Mouse (Mus musculus): Measurements from ENCODE around the gene Igf1r.
A peak's percentile ranks its signal among the peaks of the same experiment; 100 is the strongest.

The Igf1r gene

DNA sequence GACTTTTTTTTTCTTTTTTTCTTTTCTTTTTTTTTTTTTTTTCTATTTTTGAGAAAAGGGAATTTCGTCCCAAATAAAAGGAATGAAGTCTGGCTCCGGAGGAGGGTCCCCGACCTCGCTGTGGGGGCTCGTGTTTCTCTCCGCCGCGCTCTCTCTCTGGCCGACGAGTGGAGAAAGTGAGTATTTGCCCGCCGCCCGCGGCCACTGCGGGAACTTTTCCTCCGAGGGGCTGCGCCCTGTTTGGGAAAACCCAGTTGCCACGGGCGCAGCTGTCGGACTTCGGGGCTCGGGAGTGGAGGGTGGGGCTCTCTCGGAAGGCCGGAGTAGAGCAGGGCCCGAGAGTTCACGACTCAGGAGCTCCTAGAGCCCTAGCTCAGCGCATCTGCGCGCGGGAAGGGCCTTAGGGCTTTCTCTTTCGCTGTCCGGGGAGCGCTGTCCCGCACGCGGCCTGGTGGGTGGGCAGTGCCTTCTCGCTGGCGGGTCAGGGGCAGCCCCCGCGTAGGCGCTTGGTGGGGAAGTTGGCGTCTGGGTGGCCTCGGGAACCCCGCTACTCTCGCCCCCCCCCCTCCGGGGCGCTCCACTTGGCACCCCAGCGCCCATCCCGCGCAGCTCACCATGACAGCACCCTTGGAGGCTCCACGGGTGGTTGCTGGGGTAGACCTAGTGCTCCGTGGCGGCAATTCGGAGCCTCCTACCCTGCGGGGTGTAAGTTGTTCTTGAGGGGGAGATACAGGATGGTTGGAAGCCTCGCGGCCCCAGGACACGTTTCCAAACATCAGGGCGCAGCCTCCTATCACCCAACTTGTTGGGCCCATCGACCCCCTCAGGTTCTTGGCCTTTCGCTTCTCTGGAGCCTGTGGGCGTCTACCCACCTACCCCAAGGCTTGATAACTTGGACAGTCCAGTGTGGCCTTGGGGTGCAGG, at the start of gene Igf1r:
Gene Igf1r, plus strand, starts transcription at position 51 of the 924 bp plus-strand sequence.
- DNase-seq (ENCODE audit: low read depth, low spot score) = peak; percentile 24

DNA sequence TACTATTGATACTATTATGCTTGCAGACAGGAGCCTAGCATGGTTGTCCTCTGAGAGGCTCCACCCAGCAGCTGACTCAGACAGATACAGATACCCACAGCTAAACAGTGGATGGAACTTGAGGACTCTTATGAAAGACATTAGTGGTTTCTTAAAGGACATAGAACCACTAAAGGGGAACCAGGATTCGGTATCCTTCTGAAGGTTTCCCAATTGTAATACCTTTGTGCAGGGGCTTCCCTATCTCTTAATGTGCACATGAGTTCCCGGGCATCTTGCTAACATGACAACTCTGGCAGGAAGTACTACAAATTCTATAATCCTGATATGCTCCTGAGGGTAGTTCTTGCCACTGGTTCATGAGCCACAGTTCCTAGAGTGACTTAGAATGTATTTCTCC, 46.3 kb upstream of the Igf1r start:
- no peak for DNase-seq (ENCODE audit: low read depth, low spot score)

DNA sequence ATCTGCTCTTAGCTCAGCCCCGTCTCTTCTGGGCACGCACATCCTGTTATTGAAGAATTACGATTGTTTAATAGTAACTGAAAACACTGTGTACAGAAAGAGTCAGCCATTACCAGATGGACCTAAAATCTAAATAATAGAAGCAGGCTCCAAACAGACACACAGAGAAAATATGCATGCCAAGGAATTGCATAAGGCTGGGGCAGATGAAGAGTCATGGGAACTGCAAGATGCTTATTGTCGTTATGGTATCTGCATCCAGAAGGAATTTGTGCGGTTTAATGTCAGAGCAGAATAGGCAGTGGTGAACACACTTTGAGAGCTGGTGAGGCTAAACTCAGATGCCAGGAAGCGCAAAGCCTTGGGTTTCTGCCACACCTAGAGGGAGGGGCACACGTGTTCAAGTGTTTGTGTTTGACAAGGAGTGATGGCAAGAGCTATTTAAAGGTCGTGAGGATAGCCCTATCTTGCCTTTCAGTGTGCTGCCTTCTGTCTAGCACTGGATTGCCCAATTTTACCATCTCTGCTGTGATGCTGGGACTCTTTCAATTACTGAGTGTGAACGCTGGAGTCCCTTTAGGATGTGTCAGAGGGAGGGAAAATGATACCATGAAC, 44.7 kb upstream of the Igf1r start:
- DNase-seq (ENCODE audit: low read depth, low spot score) = no peak

DNA sequence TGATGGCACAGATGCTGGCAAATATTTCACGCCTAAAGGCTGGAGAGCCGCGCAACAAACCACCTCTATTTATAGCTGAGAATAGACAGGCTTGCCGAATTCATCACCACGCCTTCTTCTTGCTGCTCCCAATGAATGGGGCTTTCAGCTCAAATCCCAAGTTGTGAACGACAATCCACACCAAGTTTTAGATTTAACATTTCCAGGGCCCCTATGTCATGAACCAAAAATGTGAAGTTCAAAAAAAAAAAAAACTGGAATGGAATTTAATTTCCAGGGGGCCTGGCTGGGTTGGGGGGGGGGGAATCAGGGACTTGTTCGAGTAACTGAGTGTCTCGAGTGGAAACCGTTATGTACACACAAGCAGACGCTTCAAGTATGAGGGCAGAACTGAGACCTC, 42.1 kb upstream of the Igf1r start:
- DNase-seq (ENCODE audit: low read depth, low spot score) = peak; percentile 10

DNA sequence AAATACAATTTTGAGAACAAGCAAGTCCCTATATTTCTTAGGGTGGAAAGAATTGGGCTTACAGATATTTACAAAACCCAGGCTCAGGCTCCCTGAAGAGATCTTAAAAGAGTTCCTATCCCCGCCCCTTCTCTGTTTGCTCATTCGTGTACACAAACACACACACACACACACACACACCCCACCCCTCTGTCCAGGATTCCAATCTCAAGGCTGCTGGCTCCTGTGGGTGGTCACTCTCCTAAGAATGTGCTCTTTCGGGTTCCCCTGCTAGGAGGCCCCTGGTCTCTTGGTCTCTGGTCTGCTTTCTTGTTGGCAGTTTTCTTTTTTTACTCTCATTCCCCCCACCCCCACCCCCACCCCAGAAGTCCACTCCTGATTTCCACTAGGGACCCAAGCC, 41.7 kb upstream of the Igf1r start:
- no peak for DNase-seq (ENCODE audit: low read depth, low spot score)

DNA sequence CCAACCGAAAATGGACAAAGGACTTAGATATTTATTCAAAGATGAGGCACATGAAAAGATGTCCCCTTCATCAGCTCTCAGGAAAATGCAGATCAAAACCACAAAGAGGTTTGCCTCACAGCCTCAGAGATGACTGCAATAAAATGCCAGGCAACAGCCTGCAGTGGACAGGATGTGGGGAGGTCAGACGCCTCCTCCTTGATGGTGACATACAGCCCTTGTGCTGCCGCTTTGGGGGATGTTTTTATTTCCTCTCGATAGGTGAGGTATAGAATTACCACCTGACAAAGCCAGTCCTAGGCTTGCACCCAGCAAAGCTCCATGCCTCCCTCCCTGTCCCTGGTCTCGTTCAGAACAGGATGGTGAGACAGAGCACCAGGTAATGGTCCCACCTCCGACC, 40.8 kb upstream of the Igf1r start:
- no peak for DNase-seq (ENCODE audit: low read depth, low spot score)

DNA sequence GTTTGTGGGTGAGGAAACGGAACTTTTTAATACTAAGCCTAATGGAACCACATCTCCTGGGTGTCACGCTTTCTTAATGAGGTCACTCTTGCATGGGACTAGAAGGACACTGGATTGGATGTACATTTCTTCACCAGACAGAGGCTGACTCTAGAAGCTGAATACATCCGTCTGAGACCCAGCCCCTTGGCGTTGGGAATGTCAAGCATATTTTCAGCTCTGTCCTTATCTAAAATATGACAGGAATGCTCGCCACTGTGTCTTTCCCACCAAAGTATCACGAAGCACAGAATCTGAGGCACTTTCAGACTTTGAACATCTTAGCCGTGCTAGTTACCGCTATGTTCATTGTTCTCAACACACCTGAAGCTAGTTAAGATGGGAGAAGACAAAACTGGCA, 35.7 kb upstream of the Igf1r start:
- DNase-seq (ENCODE audit: low read depth, low spot score) = no peak

DNA sequence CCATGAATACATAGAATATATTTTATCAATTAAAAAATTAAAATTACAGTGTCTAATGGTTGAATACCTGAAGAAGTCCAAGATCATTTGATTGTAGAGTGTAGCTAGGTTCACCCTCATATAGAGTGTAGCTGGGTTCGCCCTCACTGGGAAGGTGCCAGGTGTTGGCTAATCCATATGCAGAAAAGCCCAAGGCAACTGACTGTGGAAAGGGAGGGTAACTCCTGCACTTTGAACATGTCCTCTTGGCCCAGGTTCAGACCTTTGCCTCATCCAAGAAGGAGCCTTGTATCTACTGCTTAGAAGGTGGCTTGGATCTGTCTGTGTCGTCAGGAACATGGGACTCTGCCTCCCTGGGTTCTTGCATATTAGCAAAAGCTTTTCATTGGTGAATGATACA, 34.9 kb upstream of the Igf1r start:
- no peak for DNase-seq (ENCODE audit: low read depth, low spot score)

DNA sequence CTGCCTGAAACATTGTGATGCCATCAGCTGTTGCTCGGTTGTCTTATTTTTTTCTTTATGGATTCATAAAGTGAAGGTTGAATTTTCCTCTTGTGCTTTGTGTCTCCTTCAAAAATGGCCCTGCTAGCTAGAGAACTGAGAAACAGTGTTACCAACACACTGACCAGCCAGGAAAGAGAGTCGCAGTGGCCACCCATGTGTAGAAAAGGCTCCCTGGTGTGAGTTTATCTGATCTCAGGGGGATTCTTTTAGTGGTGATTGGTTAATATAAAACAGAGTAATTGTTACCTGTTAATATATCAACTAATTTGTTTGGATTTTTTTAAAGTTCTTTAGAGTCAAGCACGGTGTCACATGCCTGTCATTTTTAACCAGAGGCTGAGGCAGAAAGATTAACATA, 33.2 kb upstream of the Igf1r start:
- no peak for DNase-seq (ENCODE audit: low read depth, low spot score)

DNA sequence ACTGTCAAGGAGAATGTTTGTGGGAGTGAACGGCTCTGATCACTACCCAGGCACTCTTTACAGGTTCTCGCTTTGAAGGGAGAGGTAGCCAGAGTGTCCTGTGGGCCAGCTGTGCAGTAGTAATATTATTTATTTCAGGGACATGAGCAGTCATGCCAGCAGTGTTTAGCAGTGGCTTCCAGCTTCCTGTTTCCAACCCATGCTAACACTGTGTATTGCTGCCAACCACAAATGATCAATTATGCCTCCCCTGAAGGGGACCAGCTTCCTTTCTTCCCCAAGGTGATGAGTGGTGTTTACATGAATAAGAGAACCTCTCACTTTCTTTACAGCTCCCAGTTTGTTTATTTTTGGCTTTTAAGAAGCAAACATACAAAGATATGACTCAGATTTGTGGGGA, 28.4 kb upstream of the Igf1r start:
- DNase-seq (ENCODE audit: low read depth, low spot score) = no peak

DNA sequence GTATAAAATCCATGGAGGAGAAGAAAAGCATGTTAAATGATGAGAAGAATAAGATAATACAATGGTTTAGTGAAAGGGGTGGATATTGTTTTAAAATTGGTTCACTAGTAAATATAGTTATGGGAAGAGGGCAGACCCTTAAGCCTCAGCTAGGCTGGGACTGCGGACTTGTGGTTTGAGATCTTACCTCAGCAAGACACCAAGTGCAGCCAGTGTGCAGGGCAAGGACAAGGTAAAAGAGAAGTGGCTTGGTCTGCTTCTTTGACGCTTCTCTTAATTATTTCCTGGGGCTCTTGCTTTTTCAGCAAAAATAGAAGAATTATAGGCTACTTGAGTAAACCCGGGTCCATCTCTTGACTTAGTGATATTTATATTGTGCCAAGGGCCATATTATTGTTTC, 22.5 kb upstream of the Igf1r start:
- no peak for DNase-seq (ENCODE audit: low read depth, low spot score)

DNA sequence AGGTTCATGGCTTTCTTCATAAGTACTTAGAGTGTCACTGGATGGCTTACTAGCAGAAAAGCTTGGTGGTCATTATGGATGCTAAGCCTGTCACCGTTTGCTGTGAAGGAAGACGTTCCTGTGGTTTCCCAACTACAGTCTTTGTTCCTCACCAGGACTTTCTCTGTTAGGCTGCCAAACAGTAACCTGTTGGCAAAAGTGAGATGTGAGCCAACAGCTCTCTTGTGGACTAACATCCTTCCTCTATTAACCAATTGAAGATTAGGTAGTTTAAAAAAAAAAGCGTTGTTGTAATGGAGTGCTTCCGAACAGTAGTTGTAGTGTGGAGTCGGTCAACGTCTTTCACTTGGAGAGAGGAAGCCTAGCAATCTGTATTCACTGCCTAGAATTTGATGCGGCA, 15.8 kb upstream of the Igf1r start:
- no peak for DNase-seq (ENCODE audit: low read depth, low spot score)

DNA sequence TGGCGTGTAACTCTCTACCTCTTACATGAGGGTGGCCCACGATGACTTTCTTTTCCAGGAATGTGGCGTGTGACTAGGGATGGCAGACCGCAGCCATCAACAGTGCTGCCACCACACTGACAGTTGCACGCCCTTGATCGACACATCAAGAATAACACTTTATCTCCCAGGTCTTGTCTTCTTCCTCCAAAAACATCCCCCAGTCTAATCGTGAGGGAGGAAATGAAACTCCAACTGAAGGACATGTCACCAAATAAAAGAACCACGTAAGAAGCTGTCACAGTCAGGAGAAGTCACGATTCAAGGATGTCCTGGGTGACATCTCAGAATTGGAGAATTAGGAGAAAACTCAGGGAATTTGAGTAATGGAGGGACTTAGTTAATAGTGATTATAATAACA, 8.8 kb upstream of the Igf1r start:
- no peak for DNase-seq (ENCODE audit: low read depth, low spot score)

DNA sequence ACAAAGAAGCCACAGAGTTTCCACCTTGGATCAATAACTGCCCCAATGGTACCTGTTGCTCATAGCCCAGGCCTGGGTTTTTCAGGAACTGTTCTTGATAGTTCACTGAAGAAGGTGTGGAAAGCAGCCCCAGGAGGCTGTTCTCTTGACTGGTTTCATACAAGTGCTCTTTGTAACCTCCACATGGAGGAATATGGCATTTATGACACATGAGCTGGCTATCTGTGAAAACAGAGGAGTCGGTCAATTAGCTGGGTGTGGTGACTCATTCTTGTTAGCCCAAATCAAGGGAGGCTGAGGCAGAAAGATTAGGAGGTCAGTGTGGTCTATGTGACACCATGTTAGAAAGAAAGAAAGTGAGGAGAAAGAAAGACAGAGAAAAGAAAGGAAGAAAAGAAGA, 5.7 kb upstream of the Igf1r start:
- DNase-seq (ENCODE audit: low read depth, low spot score) = no peak

DNA sequence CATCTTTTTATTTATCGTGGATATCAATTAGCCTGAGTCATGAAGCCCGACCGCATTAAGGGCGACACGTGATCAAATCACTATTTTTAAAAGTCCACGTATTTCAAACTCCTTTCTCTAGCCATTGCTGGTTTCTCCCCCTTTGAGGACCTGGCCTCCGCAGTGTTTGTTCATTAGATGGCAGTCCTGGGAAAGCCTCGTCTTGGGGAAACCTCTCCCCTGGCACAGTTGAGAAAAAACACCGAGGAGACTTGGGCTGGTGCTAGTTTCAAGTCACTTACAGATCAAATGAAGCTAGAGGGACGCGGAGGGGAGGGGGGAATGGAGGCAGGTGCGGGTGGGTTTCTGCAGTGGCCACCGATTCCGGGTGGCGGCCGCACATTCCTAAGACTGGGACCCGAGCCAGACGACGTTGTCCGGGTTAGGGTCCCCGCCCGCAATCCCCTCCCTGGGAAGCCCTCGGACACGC, 2.2 kb upstream of the Igf1r start:
- DNase-seq (ENCODE audit: low read depth, low spot score) = peak; percentile 26

DNA sequence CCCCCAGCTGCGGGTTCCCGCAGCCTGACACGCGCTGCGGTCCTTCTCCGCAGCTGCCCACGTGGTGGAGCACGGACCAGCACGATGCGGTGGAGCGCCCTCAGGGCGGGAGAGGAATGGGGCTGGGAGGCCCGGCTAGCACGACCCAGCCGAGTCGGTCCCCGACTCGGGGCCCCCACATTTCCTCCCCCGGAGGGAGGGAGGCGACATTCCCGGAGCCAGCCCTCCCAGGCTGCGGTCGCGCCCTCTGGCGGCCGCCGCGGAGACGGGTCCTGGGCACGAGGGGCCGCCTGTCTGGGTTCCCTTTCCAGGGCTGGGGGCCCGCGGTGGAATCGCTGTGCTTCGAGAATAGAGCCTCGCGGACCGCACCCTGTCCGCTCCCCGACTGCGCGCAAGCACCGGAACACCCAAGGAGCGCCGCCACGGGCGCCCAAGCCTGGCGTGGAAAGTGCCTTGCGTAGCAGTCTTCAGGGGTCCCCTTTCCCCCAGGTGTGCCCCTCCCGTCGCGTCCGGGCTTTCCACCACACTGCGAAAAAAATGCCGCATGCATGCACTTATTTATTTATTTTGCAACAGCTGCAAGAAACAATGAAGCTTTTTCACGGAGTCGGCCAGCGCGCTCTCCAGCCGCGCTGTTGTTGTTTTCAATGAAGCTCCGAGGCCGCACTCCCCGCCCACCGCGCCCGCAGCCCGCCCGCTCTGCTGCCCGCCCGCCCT, 1.7 kb upstream of the Igf1r start:
- peak; percentile 51 for DNase-seq (ENCODE audit: low read depth, low spot score)

DNA sequence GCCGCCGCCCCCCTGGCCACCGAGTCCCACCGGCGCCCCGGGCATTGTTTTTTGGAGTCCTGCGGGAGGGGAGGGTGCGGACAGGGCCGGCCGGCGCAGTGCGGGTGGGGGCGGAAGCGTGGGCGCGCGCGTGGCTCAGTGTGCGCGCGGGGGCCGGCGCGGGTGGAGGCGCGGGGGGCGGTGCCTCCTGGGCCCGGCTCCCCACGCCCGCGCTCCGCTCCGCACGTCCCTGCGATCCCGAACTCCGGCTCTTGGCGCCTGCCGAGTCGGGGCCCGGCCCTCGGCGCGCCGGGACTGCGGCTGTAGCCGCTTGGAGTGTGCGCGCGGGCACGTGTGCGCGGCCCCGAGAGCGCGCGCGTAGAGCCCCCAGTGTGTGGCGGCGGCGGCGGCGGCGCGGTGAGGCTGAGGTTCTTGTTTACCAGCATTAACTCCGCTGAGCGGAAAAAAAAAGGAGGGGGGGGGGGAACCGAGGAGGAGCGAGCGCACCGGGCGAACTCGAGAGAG, 1.0 kb upstream of the Igf1r start:
- peak; percentile 88 for DNase-seq (ENCODE audit: low read depth, low spot score)

DNA sequence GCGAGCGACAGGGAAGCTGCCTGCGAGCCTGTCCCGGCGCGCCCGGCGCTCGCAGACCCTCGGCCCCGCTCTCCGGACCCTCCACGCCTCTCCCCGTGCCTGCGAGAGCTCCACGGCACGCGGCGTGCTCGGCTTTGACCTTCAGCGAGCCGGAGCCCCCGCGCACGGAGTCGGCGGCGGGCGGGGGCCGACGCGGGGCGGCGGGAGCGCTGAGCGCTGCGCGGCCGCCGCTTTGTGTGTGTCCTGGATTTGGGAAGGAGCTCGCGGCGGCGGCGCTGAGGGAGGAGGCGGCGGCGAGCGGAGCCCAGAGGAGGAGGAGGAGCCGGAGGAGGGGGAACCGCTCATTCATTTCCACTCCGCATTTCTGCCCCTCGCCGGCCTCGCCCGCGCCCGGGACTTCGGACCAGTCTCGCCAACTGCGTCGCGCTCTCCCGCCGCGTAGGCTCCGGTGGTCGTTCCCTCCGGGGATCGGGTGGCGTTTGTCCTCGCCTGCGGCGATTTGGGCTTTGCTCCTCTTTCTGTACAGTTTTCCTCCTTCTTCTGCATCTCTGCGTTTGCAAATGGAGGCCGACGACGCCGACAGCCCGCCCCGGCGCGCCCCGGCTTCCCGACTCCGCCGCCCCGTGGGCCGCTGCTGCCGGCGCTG, 468 bp upstream of the Igf1r start:
- DNase-seq (ENCODE audit: low read depth, low spot score) = peak; percentile 46

DNA sequence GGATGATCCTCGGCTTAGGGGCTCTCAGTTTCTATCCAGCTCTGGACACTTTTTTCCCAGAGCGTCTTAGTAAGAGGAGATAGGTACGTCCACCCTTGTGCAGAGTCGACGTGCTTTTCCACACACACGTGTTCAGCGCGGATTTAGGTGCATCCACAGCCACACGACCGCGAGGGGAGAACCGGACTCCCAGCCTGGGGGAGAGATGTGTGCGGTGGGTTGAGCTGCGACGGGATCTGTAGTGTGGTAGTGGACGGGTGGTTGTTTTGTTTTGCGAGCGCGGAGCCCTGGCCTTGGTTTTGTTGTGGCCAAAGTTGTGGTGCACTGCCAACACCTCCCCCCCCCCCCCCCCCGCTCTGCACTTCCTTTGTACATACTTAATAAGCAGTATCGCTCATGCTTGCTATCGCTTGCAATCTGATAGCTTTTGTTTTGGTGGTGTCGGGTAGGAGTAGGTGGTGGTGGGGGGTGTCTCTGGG, 1.2 kb downstream of the Igf1r start:
- DNase-seq (ENCODE audit: low read depth, low spot score) = no peak

DNA sequence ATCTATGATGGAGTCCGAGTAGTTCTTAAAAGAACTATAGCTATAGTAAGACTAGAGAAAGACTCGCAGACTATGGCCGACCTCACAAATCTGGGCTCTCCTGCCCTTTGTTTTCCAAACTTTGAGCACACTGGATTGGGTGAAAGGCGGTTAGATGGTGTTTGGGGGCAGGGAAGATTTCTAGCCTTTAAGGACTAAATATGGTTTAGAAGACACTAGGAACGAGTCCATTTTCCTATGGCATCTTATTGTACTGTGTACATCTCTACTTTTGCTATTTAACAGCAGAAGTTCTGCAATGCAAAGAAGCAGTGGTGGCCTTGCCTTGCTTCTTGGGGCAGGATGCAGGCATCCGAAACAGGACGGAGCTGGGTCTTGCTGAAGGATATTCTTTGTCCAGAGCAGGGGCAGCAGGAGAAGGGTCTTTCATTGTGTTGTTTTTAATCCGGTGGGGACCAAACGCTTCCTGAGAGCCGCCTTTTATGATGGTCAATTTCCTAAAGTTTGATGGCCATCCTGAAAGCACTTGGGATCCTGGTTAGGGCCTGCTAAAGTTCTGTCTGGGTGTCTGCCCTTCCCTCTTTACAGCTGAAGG, 2.1 kb downstream of the Igf1r start:
- no peak for DNase-seq (ENCODE audit: low read depth, low spot score)

DNA sequence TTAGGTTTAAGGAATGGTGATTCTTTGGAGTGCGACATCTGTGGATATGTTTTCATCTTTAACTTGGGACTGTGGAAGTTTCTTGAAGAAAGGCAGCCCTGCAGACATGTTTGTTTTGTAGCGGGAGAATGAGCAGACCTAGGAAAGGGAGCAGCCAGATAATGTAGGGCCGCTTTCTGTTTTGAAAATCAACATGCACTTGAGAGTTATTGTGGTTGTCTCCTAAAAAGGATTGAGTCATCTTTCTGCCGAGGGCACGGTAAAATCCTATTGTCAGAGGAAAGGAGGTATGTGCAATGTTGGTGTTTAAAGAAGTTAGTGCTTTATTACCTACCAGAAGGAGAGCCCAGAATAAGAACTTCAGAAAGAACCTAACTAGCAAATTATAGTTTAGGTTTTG, 2.6 kb downstream of the Igf1r start:
- DNase-seq (ENCODE audit: low read depth, low spot score) = no peak
